Comparison of ENCODE assay signal across 15 mouse cellular contexts in the genomic region with DNA sequence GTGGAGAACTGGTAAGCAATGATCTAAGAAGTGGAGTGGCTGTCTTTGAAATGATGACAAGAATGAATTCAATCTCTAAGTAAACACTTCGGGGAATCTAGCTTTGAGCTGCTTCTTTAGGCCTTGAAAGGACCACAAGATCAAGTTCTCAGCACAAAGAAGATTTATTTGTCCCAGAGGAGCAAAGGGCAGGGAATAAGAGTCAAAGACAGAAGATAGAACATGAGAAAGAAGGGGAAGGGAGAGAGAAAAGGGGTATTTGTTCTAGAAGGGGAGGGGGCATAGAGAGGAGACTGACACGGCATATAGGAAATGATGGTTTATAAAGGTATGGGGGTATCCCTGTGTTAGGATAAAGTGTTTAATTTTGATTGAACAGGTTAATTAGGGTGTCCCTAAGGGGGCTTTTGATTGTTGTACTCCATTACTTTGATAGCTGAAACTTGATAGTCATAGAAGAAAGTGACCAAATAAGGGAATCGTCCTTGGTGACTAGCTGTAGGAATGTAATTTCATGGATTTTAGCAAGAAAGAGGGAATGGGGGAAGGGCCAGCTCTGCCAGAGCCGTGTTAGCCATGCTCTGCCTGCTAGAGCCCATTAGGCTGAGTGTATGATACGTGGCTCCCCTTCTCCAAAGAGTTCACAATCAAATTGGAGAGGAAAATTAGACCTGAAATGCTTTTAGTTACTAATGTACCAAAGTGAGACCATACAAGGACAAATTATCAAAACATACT.
DNase-seq lines count a peak whose midpoint lies in the region; ATAC-seq and TF ChIP-seq lines count a peak whose summit lies in the region.
"Had no signal": no experiment of that assay in that cellular context is flagged by ENCODE, and none has a peak within 500 bp of the region (broad histone marks: within the 10 kb centered on the region; RNA-seq: fewer than 3 reads in every experiment).

No protein-coding gene starts in this region.

- no peaks in the 10 kb centered on the region for H3K36me3 ChIP-seq in hindbrain, embryonic 10.5 days
- H3K36me3 ChIP-seq in hindbrain, embryonic 16.5 days (ENCODE audit: control insufficient read depth, insufficient read depth, low read length): no peaks in the 10 kb centered on the region
- no peaks in the 10 kb centered on the region for H3K36me3 ChIP-seq in stomach, embryonic 14.5 days (ENCODE audit: control insufficient read depth, insufficient read depth, low read length)
- no peaks in the 10 kb centered on the region for H3K36me3 ChIP-seq in stomach, postnatal 0 days (ENCODE audit: control insufficient read depth, insufficient read depth, low read length)
- H3K36me3 ChIP-seq: heart, embryonic 15.5 days had no signal

- no peak overlapping the region for H3K4me2 ChIP-seq in hindbrain, embryonic 16.5 days (ENCODE audit: low read length)
- H3K4me2 ChIP-seq in stomach, embryonic 14.5 days (replicated peaks; ENCODE audit: low read depth, low read length): no peak overlapping the region
- no peak overlapping the region for H3K4me2 ChIP-seq in stomach, postnatal 0 days (replicated peaks; ENCODE audit: low read depth)
- H3K4me2 ChIP-seq: heart, embryonic 15.5 days; hindbrain, embryonic 14.5 days had no signal

- H3K9ac ChIP-seq in hindbrain, embryonic 16.5 days (ENCODE audit: low read depth, low read length): no peak overlapping the region
- no peak overlapping the region for H3K9ac ChIP-seq in stomach, embryonic 14.5 days (replicated peaks; ENCODE audit: low read depth, low read length)
- H3K9ac ChIP-seq in stomach, postnatal 0 days (ENCODE audit: low read length): no peak overlapping the region
- H3K9ac ChIP-seq: heart, embryonic 15.5 days; hindbrain, embryonic 14.5 days had no signal

- no peak for DNase-seq in hindbrain, embryonic 10.5 days (ENCODE audit: low spot score)
- no peak for DNase-seq in stomach, postnatal 0 days (ENCODE audit: low spot score)
- peak; percentile 66 for DNase-seq in mesoderm, embryonic 11.5 days (ENCODE audit: low read depth, low spot score)
- DNase-seq in layer of hippocampus, adult 9-11 months: no peak
- DNase-seq in adrenal gland, postnatal 10 days: no peak
- DNase-seq: cerebellum, adult 11-12 months; gastrocnemius, postnatal 14 days; kidney, adult 18-20 months; lung, postnatal 4 days; right cerebral cortex, postnatal 14 days had no signal

- TF ChIP-seq EP300 in stomach, postnatal 0 days (optimal IDR thresholded peaks at IDR 0.05): no peak

- H3K27me3 ChIP-seq in hindbrain, embryonic 10.5 days (ENCODE audit: insufficient read depth, poor library complexity, severe bottlenecking): no peaks in the 10 kb centered on the region
- no peaks in the 10 kb centered on the region for H3K27me3 ChIP-seq in hindbrain, embryonic 16.5 days (replicated peaks; ENCODE audit: control insufficient read depth, insufficient read depth, low read length)
- no peaks in the 10 kb centered on the region for H3K27me3 ChIP-seq in stomach, embryonic 14.5 days (ENCODE audit: control insufficient read depth, insufficient read depth, low read length)
- no peaks in the 10 kb centered on the region for H3K27me3 ChIP-seq in stomach, postnatal 0 days (ENCODE audit: control insufficient read depth, insufficient read depth, low read length)
- H3K27me3 ChIP-seq: heart, embryonic 15.5 days had no signal

- no peak for ATAC-seq in hindbrain, embryonic 16.5 days
- 0 out of 2 replicates have a peak, but pooled peaks have one; percentile 42 for ATAC-seq in stomach, embryonic 14.5 days (ENCODE audit: insufficient number of reproducible peaks, insufficient read depth, low FRiP score, low read depth)
- no peak for ATAC-seq in stomach, postnatal 0 days (ENCODE audit: low FRiP score, low TSS enrichment)
- no peak for ATAC-seq in megakaryocyte-erythroid progenitor cell, adult 5-6 weeks (replicated peaks; ENCODE audit: low FRiP score, low TSS enrichment, poor library complexity, severe bottlenecking)

- H3K27ac ChIP-seq in hindbrain, embryonic 10.5 days: peak overlapping the region; percentile 26; the same call in 1 of the 2 replicates
- no peak overlapping the region for H3K27ac ChIP-seq in hindbrain, embryonic 16.5 days (ENCODE audit: low read depth, low read length)
- H3K27ac ChIP-seq in stomach, embryonic 14.5 days (ENCODE audit: low read length): no peak overlapping the region
- H3K27ac ChIP-seq in stomach, postnatal 0 days (replicated peaks): no peak overlapping the region; the same call in 1 of the 2 replicates
- H3K27ac ChIP-seq: heart, embryonic 15.5 days had no signal

- H3K4me3 ChIP-seq in hindbrain, embryonic 10.5 days: no peak overlapping the region
- no peak overlapping the region for H3K4me3 ChIP-seq in hindbrain, embryonic 16.5 days (ENCODE audit: low read length)
- H3K4me3 ChIP-seq in stomach, embryonic 14.5 days (ENCODE audit: low read depth, low read length): no peak overlapping the region
- no peak overlapping the region for H3K4me3 ChIP-seq in stomach, postnatal 0 days (ENCODE audit: low read depth, low read length)
- H3K4me3 ChIP-seq: heart, embryonic 15.5 days had no signal

- no peaks in the 10 kb centered on the region for H3K9me3 ChIP-seq in hindbrain, embryonic 10.5 days
- no peaks in the 10 kb centered on the region for H3K9me3 ChIP-seq in hindbrain, embryonic 16.5 days (ENCODE audit: control insufficient read depth, low read length)
- no peaks in the 10 kb centered on the region for H3K9me3 ChIP-seq in stomach, embryonic 14.5 days (ENCODE audit: control insufficient read depth, low read depth, low read length)
- H3K9me3 ChIP-seq in stomach, postnatal 0 days (ENCODE audit: control insufficient read depth, low read length): no peaks in the 10 kb centered on the region
- H3K9me3 ChIP-seq: heart, embryonic 15.5 days had no signal

- WGBS in hindbrain, embryonic 10.5 days: 44% methylated on average over 5 of the region's 5 CpGs
- 37% methylated on average over 5 of the region's 5 CpGs for WGBS in hindbrain, embryonic 16.5 days
- 37% methylated on average over 5 of the region's 5 CpGs for WGBS in stomach, embryonic 14.5 days
- WGBS in stomach, postnatal 0 days: 43% methylated on average over 5 of the region's 5 CpGs

- H3K4me1 ChIP-seq in hindbrain, embryonic 10.5 days (replicated peaks): peaks cover 25% of the 10 kb centered on the region
- peaks cover 2% of the 10 kb centered on the region; the same call in 1 of the 2 replicates for H3K4me1 ChIP-seq in hindbrain, embryonic 16.5 days (ENCODE audit: control insufficient read depth, insufficient read depth, low read depth, low read length)
- H3K4me1 ChIP-seq in stomach, embryonic 14.5 days (ENCODE audit: control insufficient read depth, insufficient read depth, low read length): 0 out of 2 replicates have a peak, but pooled peaks cover 3% of the 10 kb centered on the region
- H3K4me1 ChIP-seq in stomach, postnatal 0 days (replicated peaks; ENCODE audit: control insufficient read depth, insufficient read depth): no peaks in the 10 kb centered on the region

- TF ChIP-seq CTCF in stomach, postnatal 0 days (IDR thresholded peaks at IDR 0.05; ENCODE audit: low read depth): no peak
